Mouse (Mus musculus) monocyte, adult 5-6 weeks (primary cell): ENCODE data around the gene Fam193b. TPM values are rescaled to one million over a fixed set of nuclear protein-coding genes. Genes with fewer than 3 reads are reported as not detected.
"Not testable (repeated sequence)": the region's sequence is repeated elsewhere in the genome, so short reads cannot be mapped to it uniquely, and the experiment has no call there.

Experiments
- ATAC-seq: fragments of 153-309, 156-312 bp; replicated peaks from 2 replicates; pipeline ENCODE4 v1.8.0; 2017; ENCODE audit warnings: mild to moderate bottlenecking; ENCODE audit not compliant: low TSS enrichment, insufficient number of reproducible peaks, severe bottlenecking, poor library complexity, low FRiP score
- total RNA-seq: library from RNA; stranded (forward); fragments of 200-1000, 200-491, 200-594 nt; gene quantifications from 3 replicates; pipeline ENCODE4 v1.2.3, GENCODE M21; 2017

Fam193b gene
- total RNA-seq, 1 experiment from 2014 or later: 40.6 TPM

DNA sequence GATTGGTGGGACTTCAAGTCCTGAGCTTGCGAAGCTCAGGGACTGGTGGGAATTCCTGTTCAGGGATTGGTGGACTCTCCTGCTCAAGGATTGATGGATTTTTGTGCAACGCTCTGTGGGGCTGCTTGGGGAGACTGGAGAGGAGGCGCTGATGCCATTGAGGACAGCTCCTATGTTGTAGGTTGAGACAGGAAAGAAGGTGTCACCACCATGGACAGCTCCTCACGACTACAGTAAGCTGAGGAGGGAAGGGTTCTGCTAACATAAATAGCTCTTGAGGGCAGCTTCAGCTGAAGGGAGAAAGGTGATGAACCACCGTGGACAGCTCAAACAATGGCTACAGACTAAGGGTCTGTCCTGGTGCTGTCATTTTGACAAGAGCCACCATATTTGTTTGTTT lies 5.0 kb upstream of the Fam193b start:
- no peak for ATAC-seq

GRCm38 (mm10) chr13:55574321-55574720 lies 3.4 kb upstream of the Fam193b start:
- ATAC-seq: no peak

- ATAC-seq: no peak
Observed at GRCm38 (mm10) chr13:55573432-55573831, 2.5 kb upstream of the Fam193b start, which contains the start of gene Tmed9. TSS of gene Tmed9 (plus strand) at chr13:55573732.

DNA sequence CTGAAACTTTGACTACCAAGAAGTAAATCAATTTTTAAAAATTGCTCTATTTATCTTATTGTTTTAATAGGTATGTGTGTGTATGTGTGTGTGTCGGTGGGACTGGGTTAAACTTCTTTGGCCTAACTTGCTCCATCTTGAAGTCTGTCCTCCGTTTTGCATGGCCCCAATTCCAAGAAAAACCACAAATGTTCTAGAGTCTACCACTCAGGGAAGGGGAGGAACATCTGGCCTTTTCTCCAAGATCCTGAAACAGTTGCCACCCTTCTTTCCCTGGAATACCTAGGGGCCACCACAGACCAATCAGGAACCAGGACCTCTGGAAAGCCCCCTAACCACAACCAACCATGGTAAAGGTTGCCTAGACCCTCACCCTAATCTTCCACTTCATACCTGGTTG lies 1.1 kb upstream of the Fam193b start:
- no peak for ATAC-seq

DNA sequence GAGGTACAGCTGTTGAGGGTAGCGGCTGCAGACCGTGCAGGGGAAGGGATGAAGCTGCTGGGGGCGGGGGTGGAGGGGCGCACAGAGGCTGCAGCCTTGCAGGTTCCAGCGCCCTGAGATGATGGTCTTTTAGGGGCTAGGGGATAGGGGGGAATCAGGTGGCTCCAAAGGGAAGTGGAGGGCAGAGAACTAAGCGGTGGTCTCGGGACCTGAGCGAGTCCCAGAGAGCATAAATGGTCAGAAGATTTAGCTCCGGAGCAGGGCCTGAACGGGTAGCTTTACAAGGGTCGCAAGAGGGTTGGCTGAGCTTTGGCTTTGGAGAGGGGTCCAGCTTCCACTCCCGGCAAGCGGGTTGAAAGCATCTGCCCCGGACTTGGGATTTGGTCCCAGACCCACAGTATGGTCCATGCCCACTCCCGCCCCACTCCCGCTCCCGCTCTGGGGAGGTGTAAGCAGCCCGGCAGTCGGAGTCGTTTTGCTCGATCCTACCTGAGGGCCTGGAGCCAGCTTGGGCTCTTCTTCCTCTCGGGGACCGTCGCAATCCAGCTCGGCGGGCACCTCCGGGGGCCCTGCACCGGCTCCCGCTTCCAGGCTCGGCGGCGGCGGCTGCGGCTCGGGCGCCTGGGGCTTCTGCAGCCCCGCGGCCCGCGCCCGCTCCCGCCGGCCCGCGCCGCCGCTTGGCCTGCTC lies 490 bp downstream of the Fam193b start:
- 0 out of 2 replicates have a peak, but pooled peaks have one; percentile 20 for ATAC-seq

- no peak for ATAC-seq
Observed at GRCm38 (mm10) chr13:55569726-55570285, 1.1 kb downstream of the Fam193b start.

DNA sequence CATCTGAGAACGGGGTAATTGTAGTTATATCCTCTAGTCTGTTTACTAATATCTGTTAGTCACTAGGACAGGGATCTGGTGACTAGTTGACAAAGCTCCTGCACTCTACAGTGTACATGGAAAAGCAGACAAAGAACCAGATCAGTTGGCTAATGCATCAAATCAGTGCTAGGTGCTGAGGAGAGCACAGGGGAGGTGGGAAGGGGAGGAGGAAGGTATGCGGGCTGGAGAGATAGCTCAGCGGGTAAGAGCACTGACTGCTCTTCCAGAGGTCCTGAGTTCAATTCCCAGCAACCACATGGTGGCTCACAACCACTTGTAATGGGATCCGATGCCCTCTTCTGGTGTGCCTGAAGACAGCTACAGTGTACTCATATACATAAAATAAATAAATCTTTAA lies 2.4 kb downstream of the Fam193b start:
- not testable (repeated sequence) for ATAC-seq

- ATAC-seq: no peak
Observed at GRCm38 (mm10) chr13:55567949-55568348, 3.0 kb downstream of the Fam193b start.

GRCm38 (mm10) chr13:55567001-55567400 lies 3.9 kb downstream of the Fam193b start:
- no peak for ATAC-seq

- ATAC-seq: no peak
Observed at GRCm38 (mm10) chr13:55563266-55563879, 7.5 kb downstream of the Fam193b start.

DNA sequence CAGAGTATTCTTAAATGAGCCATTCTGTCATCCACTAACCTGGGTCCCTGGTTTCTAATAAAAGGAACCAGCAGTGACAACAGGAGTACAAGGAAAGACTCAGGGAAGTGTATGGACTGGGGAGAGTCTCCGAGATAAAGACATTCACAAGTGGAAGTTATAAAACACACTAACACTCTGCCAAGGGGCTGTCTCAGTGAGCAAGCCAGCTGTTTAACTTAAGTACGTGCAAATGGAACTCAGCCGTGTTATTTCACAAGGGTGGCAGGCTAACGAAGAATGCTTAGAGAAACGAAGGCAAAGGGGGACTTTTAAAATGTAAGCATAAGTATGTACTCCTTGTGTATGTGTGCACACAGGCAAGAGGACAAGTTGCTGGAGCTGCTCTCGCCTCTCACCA lies 13.4 kb downstream of the Fam193b start:
- no peak for ATAC-seq

GRCm38 (mm10) chr13:55555921-55556320 lies 15.0 kb downstream of the Fam193b start:
- no peak for ATAC-seq

DNA sequence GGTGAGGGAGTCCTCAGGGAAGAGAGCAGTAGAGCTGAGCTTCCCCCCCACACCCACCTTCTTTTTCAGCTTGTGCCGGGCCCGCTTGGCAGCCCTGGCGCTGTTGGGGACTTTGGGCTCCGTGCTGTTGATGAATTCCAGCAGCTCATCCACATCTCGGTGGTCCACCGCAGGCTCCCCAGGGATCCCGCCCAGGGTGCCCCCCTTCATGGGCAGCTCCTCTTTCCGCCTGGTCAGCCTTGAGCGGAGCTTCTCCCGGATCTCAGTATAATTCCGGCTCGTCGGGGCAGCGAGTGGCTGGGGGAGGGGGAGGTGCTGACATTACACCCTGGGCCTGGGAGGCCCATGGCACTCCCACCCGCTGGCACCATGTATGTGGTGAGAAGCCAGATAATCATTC lies 21.9 kb downstream of the Fam193b start:
- ATAC-seq: no peak

- ATAC-seq: no peak
Observed at GRCm38 (mm10) chr13:55548426-55548825, 22.5 kb downstream of the Fam193b start.

DNA sequence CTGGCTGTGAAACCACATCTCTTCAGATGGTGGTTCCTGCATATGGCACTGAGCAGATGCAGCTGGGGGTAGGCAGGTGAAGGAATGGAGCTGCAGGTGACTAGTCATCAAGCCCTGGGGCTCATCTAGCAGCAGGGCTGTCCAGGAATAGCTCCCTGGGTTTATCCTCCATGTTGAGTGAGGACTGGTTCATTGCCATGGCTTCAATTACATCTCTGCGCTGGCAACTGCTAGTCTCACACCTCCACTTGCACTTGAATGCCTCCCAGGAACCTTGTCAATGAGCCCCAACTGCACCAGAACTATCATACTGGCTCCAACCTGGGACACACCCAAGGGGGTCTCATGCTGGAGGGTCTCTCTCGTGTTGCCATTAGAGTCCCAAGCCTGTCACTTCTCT lies 23.0 kb downstream of the Fam193b start:
- no peak for ATAC-seq

DNA sequence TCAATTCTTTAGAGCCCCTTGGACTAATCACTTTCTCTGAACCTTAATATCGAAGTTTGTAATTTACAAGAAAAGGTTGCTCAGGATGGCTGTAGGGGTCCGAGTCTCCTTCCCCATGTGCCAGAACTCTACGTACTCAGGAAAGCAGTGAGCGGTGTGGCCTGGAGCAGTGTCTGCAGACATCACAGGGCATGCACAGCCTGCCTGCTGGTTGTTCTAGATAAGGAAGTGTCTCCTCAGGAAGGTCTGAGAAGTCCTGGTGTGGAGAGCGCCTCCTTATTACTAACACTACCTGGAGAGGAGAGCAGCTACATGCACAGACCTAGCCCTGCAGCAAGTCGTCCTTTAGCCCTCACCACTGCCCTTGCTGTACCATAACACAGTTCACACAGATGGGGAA lies 26.1 kb downstream of the Fam193b start:
- ATAC-seq: no peak

GRCm38 (mm10) chr13:55543447-55543846 lies 27.5 kb downstream of the Fam193b start:
- no peak for ATAC-seq

GRCm38 (mm10) chr13:55542891-55543290 lies 28.0 kb downstream of the Fam193b start:
- no peak for ATAC-seq

GRCm38 (mm10) chr13:55540933-55541332 lies 30.0 kb downstream of the Fam193b start:
- ATAC-seq: no peak
